Mouse (Mus musculus) megakaryocyte, embryonic 14.5 days (primary cell): ENCODE results near the gene Foxn3.

Source experiments
- FLI1 ChIP-seq: IDR thresholded peaks from 2 replicates; pipeline ENCODE4 v1.6.1; 2012; ENCODE audit warnings: low read length, inconsistent platforms, mixed read lengths
- GATA1 ChIP-seq: IDR thresholded peaks from 3 replicates; pipeline ENCODE4 v1.6.1; 2012; ENCODE audit warnings: mixed read lengths, low read length, inconsistent platforms, borderline replicate concordance

- TF ChIP-seq GATA1: no peak
- no peak for TF ChIP-seq FLI1
Observed at GRCm38 (mm10) chr12:99570197-99570956, 7.0 kb upstream of the Foxn3 start.
